Mouse (Mus musculus) urinary bladder, postnatal 0 days (tissue): ENCODE data around the gene Il17d. TPM values are rescaled to one million over a fixed set of nuclear protein-coding genes. Genes with fewer than 3 reads are reported as not detected.

Experiments
- polyA plus RNA-seq: library from polyadenylated mRNA; unstranded; fragments of >200 nt; fragmentation: Nextera tagmentation; extraction: Ambion mirVana; gene quantifications from 2 replicates; pipeline ENCODE4 v1.2.1, GENCODE M21; 2015

Gene Il17d
- polyA plus RNA-seq = 27.4 and 30.9 TPM in 2 replicates

GRCm38 (mm10) chr14:57524671-57525387 is at the start of gene Il17d:
Il17d (plus strand) TSS chr14:57524777.

DNA sequence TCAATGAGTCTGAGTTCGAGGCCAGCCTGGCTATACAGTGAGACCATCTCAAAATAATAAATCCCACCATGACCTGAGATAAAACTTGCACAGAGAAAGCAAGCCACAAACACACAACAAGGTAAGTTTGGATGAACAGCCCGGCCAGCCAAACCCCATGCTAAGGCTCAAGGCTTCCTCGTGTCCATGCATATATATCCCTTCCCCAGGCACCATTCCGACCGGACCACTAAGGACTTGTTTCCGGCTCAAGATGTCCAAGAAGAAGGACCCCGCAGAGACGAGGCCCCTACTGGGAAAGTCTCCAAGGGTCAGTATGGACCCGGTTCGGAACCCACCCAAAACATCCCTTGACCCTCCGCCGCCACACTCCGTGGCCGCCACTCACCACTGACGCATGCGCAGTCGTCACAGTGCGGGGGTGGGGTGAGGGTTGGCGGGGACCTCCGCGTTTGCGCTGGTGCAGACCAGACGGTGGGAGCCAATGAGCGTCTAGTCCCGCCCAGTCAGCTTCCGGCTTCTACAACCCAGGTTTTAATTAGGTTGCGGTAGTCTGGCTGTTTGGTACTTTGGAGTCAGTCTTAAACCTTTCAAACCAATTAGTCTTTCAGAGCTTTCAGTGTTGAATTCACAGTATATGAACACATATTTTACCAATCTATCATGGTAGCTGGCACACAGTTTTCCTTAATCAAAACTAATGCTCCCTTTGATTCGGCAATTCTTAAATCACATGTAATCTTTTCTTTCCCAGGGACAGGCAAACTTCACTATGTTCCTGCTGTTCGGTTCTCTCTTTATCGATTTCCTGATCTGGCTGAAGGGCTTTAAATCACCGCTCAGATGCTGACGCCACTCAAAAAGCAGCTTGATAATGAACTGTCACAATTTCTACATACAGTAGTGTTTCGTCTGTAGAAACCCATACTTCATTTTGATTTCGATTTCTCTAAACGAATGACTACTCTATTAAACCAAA is 46.9 kb downstream of the Il17d start, which contains the start of gene Eef1akmt1:
Gene Eef1akmt1, minus strand, starts transcription at position 458 of the 979 bp plus-strand sequence.

Other genes starting within 250 kb of the Il17d start
- gene Cryl1, start 126.2 kb upstream of the Il17d start, polyA plus RNA-seq = 31.0 and 33.7 TPM in 2 replicates
- gene Ift88, start 100.7 kb upstream of the Il17d start, polyA plus RNA-seq = 4.9 and 5.5 TPM in 2 replicates
- 88.1 and 95.5 TPM in 2 replicates for gene Eef1akmt1, start 46.8 kb downstream of the Il17d start, polyA plus RNA-seq
- gene Xpo4, start 140.7 kb downstream of the Il17d start, polyA plus RNA-seq = 6.2 and 8.5 TPM in 2 replicates
- not detected in 2 replicates for gene Gm49361, start 221.3 kb downstream of the Il17d start, polyA plus RNA-seq
- gene Lats2, start 233.6 kb downstream of the Il17d start, polyA plus RNA-seq = 27.7 and 33.2 TPM in 2 replicates